Mouse (Mus musculus) lung, adult 18-20 months (tissue): ENCODE data around the gene Gm49661.
A peak's percentile ranks its signal among the peaks of the same experiment; 100 is the strongest.

ENCODE experiments used
- DNase-seq, 2 experiments: peaks; one replicate each; pipeline ENCODE4 v3.0.0; 2022; ENCODE audit warnings: mixed read lengths in 2 of 2

Gm49661 gene

DNA sequence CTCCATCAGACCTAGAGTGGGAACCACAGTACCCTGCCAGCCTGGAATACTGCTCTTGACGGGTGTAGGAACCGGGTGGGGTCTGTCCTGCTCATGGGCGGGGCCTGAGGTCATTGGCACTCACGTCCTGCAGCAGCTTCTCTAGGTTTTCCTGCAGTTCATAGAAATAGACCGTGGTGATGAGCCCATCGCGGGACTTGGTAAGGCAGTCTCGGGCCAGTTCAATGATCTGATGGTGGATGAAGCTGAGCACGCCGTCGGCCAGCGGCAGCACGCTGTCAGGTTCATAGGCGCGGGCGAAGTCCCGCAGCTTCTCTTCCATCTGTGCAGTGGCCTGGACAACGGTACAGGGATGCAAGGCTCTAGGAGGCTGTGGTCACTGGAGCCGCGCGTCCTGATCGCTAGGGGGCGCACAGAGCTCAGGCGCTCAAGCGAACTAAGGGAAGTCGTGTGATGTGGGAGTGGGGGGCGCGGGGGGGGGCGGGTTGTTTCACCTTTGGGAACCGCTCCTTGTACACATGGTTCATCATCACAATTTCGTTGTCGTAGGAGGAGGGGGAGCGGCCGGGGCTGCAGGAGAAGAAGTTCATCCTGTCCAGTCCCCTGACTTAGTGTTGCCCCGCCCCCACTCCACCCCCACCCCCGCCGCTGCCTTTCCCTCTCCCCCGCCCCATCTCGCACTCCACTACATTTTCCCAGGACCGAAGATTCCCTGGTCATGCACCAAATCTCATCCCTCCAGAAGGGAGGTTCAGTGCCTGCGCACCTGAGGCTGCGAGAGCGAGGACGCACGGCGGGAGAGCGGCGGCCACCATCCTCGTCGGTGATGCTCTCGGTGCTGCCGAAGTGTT, 40.6 kb downstream of the Gm49661 start:
- DNase-seq: peak; percentile 57 to 63

DNA sequence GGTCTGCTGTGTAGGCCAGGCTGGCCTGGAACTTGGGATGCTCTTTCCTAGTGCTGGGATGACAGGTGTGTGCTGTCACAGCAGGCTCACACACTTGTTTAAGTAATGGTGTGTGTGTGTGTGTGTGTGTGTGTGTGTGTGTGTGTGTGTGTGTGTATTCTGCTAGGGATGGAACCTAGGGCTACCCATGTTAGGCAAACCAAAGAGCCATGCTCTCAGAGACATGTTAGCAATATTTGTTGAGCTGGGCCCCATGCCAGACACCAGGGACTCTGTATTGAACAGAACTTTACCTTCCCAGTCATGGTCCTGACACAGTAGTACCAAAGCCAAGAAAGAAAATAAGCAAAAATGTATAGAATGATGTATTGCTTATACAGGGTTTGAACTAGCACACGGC, 41.7 kb downstream of the Gm49661 start:
- no peak for DNase-seq

DNA sequence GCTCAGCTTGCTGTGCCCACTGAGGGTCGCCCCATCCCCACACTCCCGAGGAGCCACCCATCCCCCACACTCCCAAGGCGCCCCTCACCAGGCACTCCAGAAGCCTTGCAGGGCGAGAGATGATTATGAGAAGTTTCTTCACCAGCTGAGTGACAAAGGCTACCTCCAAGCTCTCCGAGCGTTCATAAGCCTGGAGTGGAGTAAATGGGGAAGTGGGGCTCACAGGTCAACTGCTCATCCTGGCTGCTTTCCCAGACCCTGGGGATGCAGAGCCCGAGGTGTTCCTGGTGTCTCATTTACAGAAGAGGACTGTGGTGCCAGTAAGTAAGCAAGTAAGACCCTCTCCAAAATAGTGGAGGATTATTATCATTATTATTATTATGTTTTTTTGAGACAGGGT, 43.7 kb downstream of the Gm49661 start:
- DNase-seq: no peak

DNA sequence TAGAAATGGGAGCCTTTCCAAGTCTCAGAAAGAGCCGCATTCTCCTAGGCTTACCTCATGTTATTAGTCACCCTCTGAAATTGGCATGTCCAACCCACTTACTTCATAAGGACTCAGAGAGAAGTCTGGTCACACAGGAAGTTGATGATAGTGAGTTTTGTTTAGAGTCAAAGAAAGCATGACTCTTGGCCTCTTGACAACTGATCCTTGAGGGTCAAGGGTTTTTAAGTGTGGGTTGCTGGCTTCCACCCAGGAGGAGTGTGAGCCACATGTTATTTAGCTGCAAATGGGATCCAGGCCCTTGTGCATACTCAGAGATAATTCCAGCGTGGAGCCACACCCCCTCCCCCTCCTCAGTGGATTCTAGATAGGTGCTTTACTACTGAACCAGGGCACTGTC, 47.6 kb downstream of the Gm49661 start:
- DNase-seq: peak; percentile 86 to 89

DNA sequence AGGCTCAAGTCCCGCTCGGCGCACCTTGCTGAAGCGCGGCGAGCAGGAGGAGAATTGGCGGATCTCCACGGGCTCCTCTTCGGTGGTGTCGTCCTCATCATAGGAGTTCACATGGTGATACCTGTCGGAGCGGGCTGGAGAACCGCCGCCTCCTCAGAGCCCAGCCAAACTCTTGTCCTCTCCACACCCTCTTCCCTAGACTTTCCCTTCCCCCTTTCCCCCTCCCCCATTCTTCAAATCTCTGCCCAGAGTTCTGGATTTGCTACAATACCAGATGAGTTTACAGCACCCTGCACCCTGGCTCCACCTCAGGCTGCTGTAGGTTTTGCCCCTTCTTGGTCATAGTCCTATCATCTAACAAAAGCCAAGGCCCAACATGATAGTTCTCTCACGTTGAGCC, 50.6 kb downstream of the Gm49661 start:
- no peak for DNase-seq

DNA sequence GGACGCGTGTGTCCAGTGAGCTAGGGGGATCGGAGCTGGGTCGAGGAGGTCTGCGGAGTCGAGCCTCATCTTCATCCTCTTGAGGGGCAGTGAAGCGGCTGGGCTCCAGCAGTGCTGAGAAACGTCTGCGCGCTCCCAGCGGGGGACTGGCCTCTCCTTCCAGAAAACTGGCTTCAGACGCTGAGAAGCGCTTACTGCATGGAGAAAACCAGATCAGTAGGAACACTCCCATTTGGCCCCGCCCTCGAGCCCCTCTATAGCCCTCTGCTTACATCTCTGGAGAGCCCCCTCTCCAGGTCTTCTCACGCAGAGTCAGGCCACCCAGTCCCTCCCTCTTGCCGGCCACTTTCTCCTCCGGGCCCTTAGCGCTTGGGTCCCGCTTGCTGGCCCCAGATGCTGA, 51.5 kb downstream of the Gm49661 start:
- no peak for DNase-seq
